In the genomic region with DNA sequence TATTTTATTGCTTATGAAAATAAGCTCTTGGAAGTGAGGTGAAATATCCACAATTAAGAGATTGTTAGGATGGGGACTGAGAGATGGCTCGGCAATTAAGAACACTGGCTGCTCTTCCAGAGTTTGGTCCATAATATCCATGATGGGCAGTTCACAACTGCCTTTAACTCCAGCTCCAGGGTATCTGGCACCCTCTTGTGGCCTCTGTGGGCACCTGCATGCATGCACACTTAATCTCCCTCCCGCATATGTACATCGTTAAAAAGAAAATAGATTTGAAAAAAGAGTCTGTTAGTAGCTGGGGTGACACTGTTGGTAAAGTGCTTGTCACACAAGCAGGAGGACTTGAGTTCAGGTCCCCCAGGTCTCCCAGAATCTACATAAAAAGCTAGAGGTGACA, we compare ENCODE assay signal across 8 mouse cellular contexts. TPM values are rescaled to one million over a fixed set of nuclear protein-coding genes. Genes with fewer than 3 reads are reported as not detected.
DNase-seq lines count a peak whose midpoint lies in the region; ATAC-seq and TF ChIP-seq lines count a peak whose summit lies in the region.

No protein-coding gene starts in this region.

- no peaks in the 10 kb centered on the region for H3K36me3 ChIP-seq in heart, postnatal 0 days (replicated peaks; ENCODE audit: control insufficient read depth, insufficient read depth, low read length)
- H3K36me3 ChIP-seq in heart, embryonic 11.5 days (ENCODE audit: control insufficient read depth, insufficient read depth, low read length) = no peaks in the 10 kb centered on the region

- H3K27ac ChIP-seq in heart, postnatal 0 days (ENCODE audit: low read depth) = no peak overlapping the region
- no peak overlapping the region for H3K27ac ChIP-seq in heart, embryonic 11.5 days (ENCODE audit: low read depth, low read length)
- no peak overlapping the region for H3K27ac ChIP-seq in gastrocnemius, adult 2 months

- no peak; the same call in 1 of the 2 replicates for ATAC-seq in heart, postnatal 0 days (ENCODE audit: insufficient read depth, low read depth)
- no peak for ATAC-seq in heart, embryonic 11.5 days (replicated peaks; ENCODE audit: insufficient number of reproducible peaks, low FRiP score, low TSS enrichment)

- intact Hi-C loops in gastrocnemius, adult 2 months (cut with DNase I) = loop anchor here (5.0 kb wide), 3 partner anchors 42 to 157 kb away; no protein-coding TSS in a partner anchor

- H3K4me2 ChIP-seq in heart, postnatal 0 days (ENCODE audit: low read depth, low read length) = no peak overlapping the region
- H3K4me2 ChIP-seq in heart, embryonic 11.5 days = no peak overlapping the region

- no peaks in the 10 kb centered on the region for H3K27me3 ChIP-seq in heart, postnatal 0 days (ENCODE audit: control insufficient read depth, insufficient read depth, low read length)
- peaks cover 4% of the 10 kb centered on the region; the same call in 1 of the 2 replicates for H3K27me3 ChIP-seq in heart, embryonic 11.5 days (ENCODE audit: control insufficient read depth, insufficient read depth, low read length)

- TF ChIP-seq CTCF in heart, postnatal 0 days (IDR thresholded peaks at IDR 0.05; ENCODE audit: low read depth) = peak; percentile 80
- peak; percentile 94 for TF ChIP-seq CTCF in gastrocnemius, adult 2 months (IDR thresholded peaks at IDR 0.05)

- WGBS in heart, postnatal 0 days = 18% methylated on average over 3 of the region's 3 CpGs
- WGBS in heart, embryonic 11.5 days (ENCODE audit: insufficient replicate concordance) = 31% methylated on average over 3 of the region's 3 CpGs

- H3K4me1 ChIP-seq in heart, postnatal 0 days (ENCODE audit: control insufficient read depth, insufficient read depth) = no peaks in the 10 kb centered on the region
- H3K4me1 ChIP-seq in heart, embryonic 11.5 days (ENCODE audit: control insufficient read depth, insufficient read depth, low read length) = no peaks in the 10 kb centered on the region

- H3K9ac ChIP-seq in heart, postnatal 0 days (replicated peaks; ENCODE audit: low read depth, low read length) = no peak overlapping the region
- no peak overlapping the region for H3K9ac ChIP-seq in heart, embryonic 11.5 days (ENCODE audit: low read depth, low read length)

- no peaks in the 10 kb centered on the region for H3K9me3 ChIP-seq in heart, postnatal 0 days (replicated peaks; ENCODE audit: control insufficient read depth, low read length)
- no peaks in the 10 kb centered on the region for H3K9me3 ChIP-seq in heart, embryonic 11.5 days (replicated peaks; ENCODE audit: control insufficient read depth, low read length)

- no peak overlapping the region for H3K4me3 ChIP-seq in heart, postnatal 0 days (ENCODE audit: low read depth, low read length)
- no peak overlapping the region for H3K4me3 ChIP-seq in heart, embryonic 11.5 days (ENCODE audit: low read depth, low read length)
- H3K4me3 ChIP-seq in gastrocnemius, adult 2 months = no peak overlapping the region

- DNase-seq in heart, postnatal 0 days (ENCODE audit: low spot score) = peak; percentile 22
- DNase-seq in MN1 (ENCODE audit: low spot score) = peak; percentile 27
- peak; percentile 71 for DNase-seq in cerebellum, adult 9-10 months
- peak; percentile 51 for DNase-seq in gastrocnemius, adult 2 months
- peak; percentile 8 to 34 for DNase-seq in layer of hippocampus, adult 18-20 months (ENCODE audit: low spot score in 2 of 2)
- peak; percentile 38 to 55 for DNase-seq in lung, postnatal 4 days
- peak; percentile 20 for DNase-seq in skeletal muscle tissue, adult 2 months (ENCODE audit: low read depth, low spot score)

- TF ChIP-seq EP300 in heart, postnatal 0 days (IDR thresholded peaks at IDR 0.05; ENCODE audit: low read depth) = no peak

RNA-seq across cellular contexts. Expression of a gene that starts 45.8 kb away (rescaled TPM):
- 2.5 and 3.9 TPM in 2 replicates for total RNA-seq in heart, postnatal 0 days (2014; rRNA removed; ENCODE audit: low replicate concordance)
- polyA plus RNA-seq in heart, postnatal 0 days (2015; fragmentation: Nextera tagmentation; extraction: Ambion mirVana) = 7.4 and 8.5 TPM in 2 replicates
- 14.9 and 16.4 TPM in 2 replicates for polyA plus RNA-seq in heart, embryonic 11.5 days (2014; fragmentation: Nextera tagmentation; extraction: Ambion mirVana)
- total RNA-seq in gastrocnemius, adult 2 months (2021) = 10 to 100 TPM; 14.0 to 15.5 TPM
- 10 to 100 TPM; 29.7 to 32.7 TPM for total RNA-seq in layer of hippocampus, adult 18-20 months (2021)

RNA-seq across cellular contexts. Expression of a gene that starts 54.4 kb away (rescaled TPM):
- total RNA-seq in heart, postnatal 0 days (2014; rRNA removed; ENCODE audit: low replicate concordance) = 579 and 691 TPM in 2 replicates
- polyA plus RNA-seq in heart, postnatal 0 days (2015; fragmentation: Nextera tagmentation; extraction: Ambion mirVana) = 1,168 and 1,205 TPM in 2 replicates
- 707 and 731 TPM in 2 replicates for polyA plus RNA-seq in heart, embryonic 11.5 days (2014; fragmentation: Nextera tagmentation; extraction: Ambion mirVana)
- total RNA-seq in gastrocnemius, adult 2 months (2021) = 100 to 1,000 TPM; 324 to 381 TPM
- total RNA-seq in layer of hippocampus, adult 18-20 months (2021) = not detected

Comparison
In these comparisons a context has a peak if more than half of its experiments do, and no peak if none do; other contexts are left out.
1. DNase-seq: peak in every context shown above with its lines; median percentile 71 in cerebellum, adult 9-10 months; 51 in gastrocnemius, adult 2 months; 46 in lung, postnatal 4 days; 27 in MN1; 22 in heart, postnatal 0 days; 21 in layer of hippocampus, adult 18-20 months; 20 in skeletal muscle tissue, adult 2 months.
2. RNA of a gene that starts 54.4 kb away (total RNA-seq): 579 to 691 TPM in heart, postnatal 0 days and 324 to 381 TPM in gastrocnemius, adult 2 months; not detected in layer of hippocampus, adult 18-20 months; every median in the first group is over 100 times any median in the second.